Mouse (Mus musculus) 3T3-L1 (cell line): Measurements from ENCODE around the gene Raver1.
"Not testable (repeated sequence)": the region's sequence is repeated elsewhere in the genome, so short reads cannot be mapped to it uniquely, and the experiment has no call there.

Source experiments
- DNase-seq: peaks from one replicate; pipeline ENCODE4 v3.0.0-alpha.2; 2015; ENCODE audit warnings: low read depth, low spot score

Raver1 gene

GRCm38 (mm10) chr9:21105760-21106564 lies 14.2 kb upstream of the Raver1 start:
- DNase-seq = no peak

GRCm38 (mm10) chr9:21104814-21105213 lies 13.0 kb upstream of the Raver1 start:
- no peak for DNase-seq

- no peak for DNase-seq
These were observed 10.3 kb upstream of the Raver1 start for GRCm38 (mm10) chr9:21102076-21102475.

- DNase-seq = no peak
These were observed 8.8 kb upstream of the Raver1 start for GRCm38 (mm10) chr9:21100447-21101161.

DNA sequence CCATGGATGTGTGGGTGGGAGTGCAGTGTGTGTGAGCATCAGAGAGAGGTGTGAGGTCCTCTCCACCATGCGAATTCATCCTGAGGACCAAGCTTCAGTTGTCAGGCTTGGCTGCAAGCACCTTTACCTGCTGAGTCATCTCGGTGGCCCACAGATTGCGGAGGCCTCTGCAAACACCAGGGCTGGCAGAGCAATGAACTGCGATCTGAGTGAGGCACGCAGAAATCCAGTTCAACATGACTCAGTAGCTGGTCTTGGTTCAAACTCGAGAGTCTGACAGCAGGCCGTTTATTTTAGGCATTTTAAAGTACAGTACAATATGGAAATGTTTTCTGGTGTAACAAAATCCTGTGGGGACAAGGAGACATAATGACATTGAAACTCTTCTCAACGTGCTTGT lies 6.0 kb upstream of the Raver1 start:
- DNase-seq = peak; percentile 24

DNA sequence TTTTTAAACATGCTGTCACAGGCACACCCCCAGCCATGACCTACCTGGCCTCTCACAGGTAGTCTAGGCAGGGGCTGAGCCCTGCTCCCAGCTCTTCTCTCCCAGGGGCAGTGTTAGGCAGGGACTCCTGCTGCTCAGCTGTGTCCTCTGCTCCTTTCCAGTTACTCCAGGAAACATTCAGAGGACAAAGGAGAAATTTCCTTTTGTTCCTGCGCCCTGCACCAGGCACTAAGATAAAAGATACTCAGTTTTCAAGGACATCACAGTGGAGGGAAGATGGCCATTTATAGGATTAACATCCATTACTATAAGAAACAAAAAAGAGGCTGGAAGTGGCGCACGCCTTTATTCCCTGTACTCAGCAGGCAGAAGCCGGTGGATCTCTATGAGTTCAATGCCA lies 4.2 kb upstream of the Raver1 start:
- no peak for DNase-seq

- no peak for DNase-seq
These were observed 1.6 kb upstream of the Raver1 start for GRCm38 (mm10) chr9:21093423-21093822.

GRCm38 (mm10) chr9:21090972-21091706 lies 669 bp downstream of the Raver1 start:
- DNase-seq = no peak

- DNase-seq = no peak
These were observed 1.3 kb downstream of the Raver1 start for GRCm38 (mm10) chr9:21090537-21090936.

- no peak for DNase-seq
These were observed 8.5 kb downstream of the Raver1 start for GRCm38 (mm10) chr9:21083324-21083723.

GRCm38 (mm10) chr9:21081127-21081526 lies 10.7 kb downstream of the Raver1 start:
- DNase-seq = no peak

DNA sequence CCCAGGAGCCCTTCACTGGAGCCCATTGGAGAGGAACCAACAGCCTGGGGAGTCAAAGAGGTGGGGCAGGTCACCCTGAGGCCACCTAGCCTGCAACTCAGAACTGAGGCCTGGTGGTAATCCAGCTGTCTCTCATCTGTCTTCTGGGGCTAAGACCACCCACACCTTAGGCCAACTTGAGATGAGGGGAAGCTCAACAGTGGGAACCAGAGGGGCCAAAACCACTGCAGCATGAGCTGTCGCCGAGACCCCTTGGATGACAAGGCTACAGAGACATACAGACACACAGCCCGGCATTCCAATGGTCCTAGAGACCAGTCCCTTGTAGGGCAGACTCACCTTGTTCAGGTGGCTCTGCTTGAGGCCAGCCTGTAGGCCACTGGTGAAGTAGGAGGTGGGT lies 16.2 kb downstream of the Raver1 start:
- no peak for DNase-seq

- DNase-seq = no peak
These were observed 17.6 kb downstream of the Raver1 start for GRCm38 (mm10) chr9:21074173-21074572.

DNA sequence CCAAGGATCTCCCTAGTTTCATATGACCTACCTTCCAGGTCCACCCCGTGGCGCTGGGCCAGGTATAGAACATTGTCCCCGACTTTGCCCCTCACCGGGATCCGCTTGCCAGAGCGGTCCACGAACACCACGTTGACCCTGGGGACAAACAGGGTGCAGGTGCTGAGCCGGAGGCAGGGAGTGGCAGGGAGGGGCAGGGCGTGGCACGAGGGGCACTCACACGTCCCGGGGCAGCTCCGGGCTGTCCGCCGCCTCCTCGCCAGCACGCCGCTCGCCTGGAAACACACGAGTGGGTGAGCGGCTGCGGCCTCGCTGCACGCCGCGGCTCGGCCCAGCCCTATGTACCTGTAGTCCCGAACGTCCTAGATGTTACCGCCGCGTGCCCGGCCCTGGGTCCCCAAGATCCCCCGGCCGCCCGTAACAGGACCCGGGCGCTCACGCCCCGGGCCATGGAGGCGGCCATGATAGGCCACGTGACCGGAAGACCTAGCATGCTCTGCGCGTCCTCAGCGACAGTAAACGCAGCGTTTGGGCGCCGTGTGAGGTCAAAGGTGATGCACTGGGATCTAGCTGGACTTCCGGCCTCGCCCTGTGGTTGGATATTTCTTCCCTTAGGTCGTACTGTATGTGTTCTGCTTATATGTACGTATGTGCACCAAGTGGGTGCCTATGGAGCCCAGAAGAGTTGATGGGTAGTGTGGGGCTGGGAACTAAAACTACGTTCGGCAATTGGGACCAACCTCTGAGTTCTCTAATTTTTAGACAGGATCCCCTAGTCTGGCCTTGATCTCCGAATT lies 18.6 kb downstream of the Raver1 start, which contains the start of the genes Gm49373 and Fdx1l:
Gene Gm49373, minus strand, starts transcription at position 53 of the 797 bp plus-strand sequence.
Gene Fdx1l, minus strand, starts transcription at position 571 of the 797 bp plus-strand sequence.
- DNase-seq = peak; percentile 92

- peak; percentile 64 for DNase-seq
These were observed 19.2 kb downstream of the Raver1 start for GRCm38 (mm10) chr9:21072641-21073040.

- no peak for DNase-seq
These were observed 24.7 kb downstream of the Raver1 start, which contains the start of gene Zglp1 for GRCm38 (mm10) chr9:21067006-21067684. Gene Zglp1, minus strand, starts transcription at chr9:21067093.

GRCm38 (mm10) chr9:21062928-21063327 lies 28.9 kb downstream of the Raver1 start:
- DNase-seq = no peak

- DNase-seq = no peak
These were observed 40.2 kb downstream of the Raver1 start for GRCm38 (mm10) chr9:21051578-21051977.

GRCm38 (mm10) chr9:21045235-21045634 lies 46.6 kb downstream of the Raver1 start:
- DNase-seq = no peak

DNA sequence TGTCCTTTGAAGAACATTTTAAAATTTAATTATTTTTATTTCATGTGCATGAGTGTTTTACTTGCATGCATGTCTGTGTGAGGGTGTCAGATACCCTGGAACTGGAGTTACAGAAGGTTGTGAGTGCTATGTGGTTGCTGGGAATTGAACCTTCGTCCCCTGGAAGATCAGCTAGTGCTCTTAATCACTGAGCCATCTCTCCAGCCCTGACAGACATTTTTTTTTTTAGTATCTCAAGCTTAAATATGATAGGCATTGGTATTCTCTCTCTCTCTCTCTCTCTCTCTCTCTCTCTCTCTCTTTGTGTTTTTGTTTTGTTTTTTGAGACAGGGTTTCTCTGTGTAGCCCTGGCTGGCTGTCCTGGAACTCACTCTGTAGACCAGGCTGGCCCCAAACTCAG lies 47.0 kb downstream of the Raver1 start:
- not testable (repeated sequence) for DNase-seq

- DNase-seq = no peak
These were observed 48.2 kb downstream of the Raver1 start for GRCm38 (mm10) chr9:21043563-21043962.
